Mouse (Mus musculus) MEL (cell line): ENCODE measurements around the gene Actc1.

Experiments used
- CTCF ChIP-seq, 3 experiments: IDR thresholded peaks in 2 of 3; conservative IDR thresholded peaks in 1 of 3; 2 replicates each; pipeline ENCODE4 v1.5.1; 2011 to 2012; ENCODE audit warnings: low read length in 3 of 3, low read depth in 2 of 3, mild to moderate bottlenecking in 2 of 3, improper control_type of control experiment in 1 of 3, inconsistent platforms in 1 of 3, mixed read lengths in 1 of 3, moderate library complexity in 1 of 3; ENCODE audit not compliant: control insufficient read depth in 1 of 3, insufficient read depth in 1 of 3, poor library complexity in 1 of 3, severe bottlenecking in 1 of 3
- EP300 ChIP-seq, 2 experiments: IDR thresholded peaks; 2 replicates each; pipeline ENCODE4 v1.6.1; 2011; ENCODE audit warnings: improper control_type of control experiment in 2 of 2, low read length in 2 of 2, low read depth in 1 of 2, mild to moderate bottlenecking in 1 of 2
- NELFE ChIP-seq: IDR thresholded peaks from 2 replicates; pipeline ENCODE4 v1.6.1; 2011; ENCODE audit warnings: low read depth, low read length, improper control_type of control experiment
- POLR2A ChIP-seq, 2 experiments: IDR thresholded peaks; 2 replicates each; pipeline ENCODE4 v1.6.1; 2011 to 2012; ENCODE audit warnings: low read length in 2 of 2, mild to moderate bottlenecking in 2 of 2, control low read depth in 1 of 2, improper control_type of control experiment in 1 of 2, low read depth in 1 of 2, moderate library complexity in 1 of 2; ENCODE audit not compliant: control insufficient read depth in 1 of 2, insufficient read depth in 1 of 2, poor library complexity in 1 of 2
- POLR2AphosphoS5 ChIP-seq: IDR thresholded peaks from 2 replicates; pipeline ENCODE4 v1.6.1; 2012; ENCODE audit warnings: low read depth, borderline replicate concordance, mild to moderate bottlenecking, inconsistent platforms, low read length, moderate library complexity, mixed read lengths
- ZC3H11A ChIP-seq: IDR thresholded peaks from 2 replicates; pipeline ENCODE4 v1.6.1; 2012; ENCODE audit warnings: low read depth, mild to moderate bottlenecking, inconsistent platforms, low read length, improper control_type of control experiment

DNA sequence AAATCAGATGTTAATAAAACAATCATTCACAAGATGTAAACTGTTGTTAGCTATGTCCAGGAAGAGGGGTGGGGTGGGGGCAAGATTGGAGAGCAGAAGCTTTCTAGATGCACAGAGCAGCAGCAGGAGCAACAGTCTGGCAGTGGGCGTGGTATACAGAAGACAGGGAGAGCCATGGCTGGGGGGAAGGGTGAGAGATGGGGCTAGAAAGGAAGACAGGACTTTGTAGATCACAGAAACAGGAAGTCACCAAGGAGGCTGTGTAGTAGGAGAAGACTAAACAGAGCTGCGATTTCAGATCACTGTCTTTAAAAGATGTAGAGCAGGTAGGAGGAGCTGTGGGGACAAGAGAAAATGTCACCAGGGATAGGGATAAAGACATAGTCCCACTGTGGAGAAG, 21.1 kb downstream of the Actc1 start:
- TF ChIP-seq POLR2A (IDR thresholded peaks at IDR 0.05; ENCODE audit: control insufficient read depth in 1 of 2, insufficient read depth in 1 of 2, low read depth in 1 of 2, low read length in 2 of 2, poor library complexity in 1 of 2) = no peak
- no peak for TF ChIP-seq POLR2AphosphoS5
- no peak for TF ChIP-seq EP300 (IDR thresholded peaks at IDR 0.05; ENCODE audit: low read depth in 1 of 2, low read length in 2 of 2)
- TF ChIP-seq ZC3H11A = no peak
- TF ChIP-seq CTCF (IDR thresholded peaks at IDR 0.05 in 2 of 3, conservative IDR thresholded peaks at IDR 0.05 in 1 of 3; ENCODE audit: control insufficient read depth in 1 of 3, insufficient read depth in 1 of 3, low read depth in 2 of 3, low read length in 3 of 3, poor library complexity in 1 of 3, severe bottlenecking in 1 of 3) = no peak
- TF ChIP-seq NELFE = no peak
